Mouse (Mus musculus) CH12.LX (cell line): ENCODE data around the gene Itprid1. TPM values are rescaled to one million over a fixed set of nuclear protein-coding genes. Genes with fewer than 3 reads are reported as not detected.
A peak's percentile ranks its signal among the peaks of the same experiment; 100 is the strongest.

Source experiments
- DNase-seq: peaks from one replicate; pipeline ENCODE4 v3.0.0-alpha.2; 2013; ENCODE audit errors: extremely low read depth
- H3K27ac ChIP-seq: 2 replicates; pipeline ENCODE4 v1.5.1; 2012; ENCODE audit warnings: low read depth, mild to moderate bottlenecking, control low read depth, moderate library complexity; ENCODE audit not compliant: insufficient read depth
- H3K27me3 ChIP-seq: replicated peaks from 2 replicates; pipeline ENCODE3; 2012; ENCODE audit warnings: inconsistent platforms
- H3K36me3 ChIP-seq, 2 experiments: replicated peaks in 1 of 2; 2 replicates each; pipeline versions ENCODE3 to v1.6.1; 2012; ENCODE audit warnings: inconsistent platforms in 1 of 2, low read length in 1 of 2, mild to moderate bottlenecking in 1 of 2, mixed read lengths in 1 of 2, moderate library complexity in 1 of 2; ENCODE audit not compliant: control insufficient read depth in 1 of 2, insufficient read depth in 1 of 2
- H3K4me1 ChIP-seq, 2 experiments: 2 replicates each; pipeline ENCODE4 v1.6.1; 2012; ENCODE audit warnings: inconsistent platforms in 1 of 2, moderate library complexity in 1 of 2; ENCODE audit not compliant: insufficient read depth in 2 of 2, control insufficient read depth in 1 of 2
- H3K4me2 ChIP-seq: 2 replicates; pipeline ENCODE4 v1.6.1; 2012; ENCODE audit warnings: low read depth, mild to moderate bottlenecking, control low read depth; ENCODE audit not compliant: poor library complexity, insufficient read depth, severe bottlenecking
- H3K4me3 ChIP-seq, 3 experiments: fragments of 150-350 bp in 1 of 3; sonication (generic) in 1 of 3; replicated peaks in 1 of 3; 2 replicates each; pipeline versions ENCODE3 to v1.5.1; 2011 to 2012; ENCODE audit warnings: low read depth in 2 of 3, low read length in 2 of 3, mild to moderate bottlenecking in 2 of 3, moderate library complexity in 2 of 3, control low read depth in 1 of 3, improper control_type of control experiment in 1 of 3, inconsistent platforms in 1 of 3, mixed read lengths in 1 of 3; ENCODE audit not compliant: poor library complexity in 1 of 3
- H3K79me2 ChIP-seq: replicated peaks from 2 replicates; pipeline ENCODE4 v1.6.1; 2012; ENCODE audit warnings: mild to moderate bottlenecking, moderate library complexity; ENCODE audit not compliant: control insufficient read depth, poor library complexity, insufficient read depth, severe bottlenecking; ENCODE audit errors: extremely low read depth
- H3K9ac ChIP-seq: 2 replicates; pipeline ENCODE4 v1.6.1; 2012; ENCODE audit warnings: low read depth, mild to moderate bottlenecking, control low read depth, moderate library complexity; ENCODE audit not compliant: insufficient read depth
- H3K9me3 ChIP-seq: replicated peaks from 2 replicates; pipeline ENCODE3; 2012; ENCODE audit warnings: low read length, inconsistent platforms, mixed read lengths
- CTCF ChIP-seq, 2 experiments: IDR thresholded peaks in 1 of 2; conservative IDR thresholded peaks in 1 of 2; 2 replicates each; pipeline ENCODE4 v1.5.1; 2011 to 2012; ENCODE audit warnings: low read depth in 2 of 2, low read length in 2 of 2, improper control_type of control experiment in 1 of 2, inconsistent platforms in 1 of 2, mild to moderate bottlenecking in 1 of 2, moderate library complexity in 1 of 2
- ELF1 ChIP-seq: IDR thresholded peaks from 2 replicates; pipeline ENCODE4 v1.6.1; 2014; ENCODE audit warnings: low read depth, mild to moderate bottlenecking, inconsistent platforms, low read length, improper control_type of control experiment
- MAX ChIP-seq: IDR thresholded peaks from 2 replicates; pipeline ENCODE4 v1.6.1; 2011; ENCODE audit warnings: low read length, improper control_type of control experiment
- MYC ChIP-seq: IDR thresholded peaks from 2 replicates; pipeline ENCODE4 v1.6.1; 2011; ENCODE audit warnings: low read depth, mild to moderate bottlenecking, improper control_type of control experiment, low read length
- POLR2AphosphoS2 ChIP-seq: IDR thresholded peaks from 2 replicates; pipeline ENCODE4 v1.6.1; 2011; ENCODE audit warnings: low read depth, low read length, improper control_type of control experiment
- SIN3A ChIP-seq: IDR thresholded peaks from 2 replicates; pipeline ENCODE4 v1.6.1; 2012; ENCODE audit warnings: low read length, improper control_type of control experiment, inconsistent platforms
- USF1 ChIP-seq: IDR thresholded peaks from 2 replicates; pipeline ENCODE4 v1.6.1; 2014; ENCODE audit warnings: low read depth, mild to moderate bottlenecking, inconsistent platforms, low read length, improper control_type of control experiment
- USF2 ChIP-seq: conservative IDR thresholded peaks from 2 replicates; pipeline ENCODE4 v1.6.1; 2011; ENCODE audit warnings: low read depth, low read length, improper control_type of control experiment
- ZC3H11A ChIP-seq: IDR thresholded peaks from 2 replicates; pipeline ENCODE4 v1.6.1; 2012; ENCODE audit warnings: low read depth, mild to moderate bottlenecking, inconsistent platforms, low read length, improper control_type of control experiment
- ZKSCAN1 ChIP-seq: IDR thresholded peaks from 2 replicates; pipeline ENCODE4 v1.6.1; 2012; ENCODE audit warnings: low read depth, inconsistent platforms, low read length, improper control_type of control experiment, borderline replicate concordance
- dilution Hi-C: fragments of 300-500 bp; cut with MboI; formaldehyde crosslinking; loops from 2 replicates; pipeline ENCODE4 v1.14.3; 2020; ENCODE audit warnings: low sequenced_read_pairs; ENCODE audit not compliant: extremely low pct_unique_long_range_greater_than_20kb, extremely low pct_ligation_motif_present
- in situ Hi-C: fragments of 300-500 bp; cut with MboI; formaldehyde crosslinking; loops from 3 replicates; pipeline ENCODE4 v1.14.3; 2019; ENCODE audit warnings: low sequenced_read_pairs, low pct_ligation_motif_present, low pct_unique_long_range_greater_than_20kb, mixed read lengths
- polyA plus RNA-seq: library from polyadenylated mRNA; unstranded; fragments of >175 nt; gene quantifications from 2 replicates; pipeline ENCODE4 v1.2.1, GENCODE M21; 2012; ENCODE audit warnings: low read depth; ENCODE audit not compliant: insufficient read length
- total RNA-seq, 2 experiments: library from RNA; depleted of rRNA; stranded (reverse); fragments of 300-350 nt in 1 of 2; fragments of >200 nt in 1 of 2; gene quantifications; 2 replicates each; pipeline ENCODE4 v1.2.3; 2012 to 2014

Itprid1 gene
- total RNA-seq (2012; rRNA removed), result not detected in 2 replicates
- total RNA-seq (2014; rRNA removed), result 0.11 TPM in 1 of 2 replicates, not detected in the other
- polyA plus RNA-seq, result 0.11 TPM in 1 of 2 replicates, not detected in the other

GRCm38 (mm10) chr6:55836650-55837320 lies at the start of gene Itprid1:
Gene Itprid1, plus strand, starts transcription at chr6:55836895.
- Histone ChIP-seq H3K9ac (no peak within 1 kb of the TSS), H3K36me3 (no peaks in the 10 kb centered on the region), H3K27ac (no peak within 1 kb of the TSS), H3K9me3 (no peaks in the 10 kb centered on the region), H3K4me1 (no peaks in the 10 kb centered on the region), H3K79me2 (no peaks in the 10 kb centered on the region), H3K4me3 (no peak within 1 kb of the TSS), H3K27me3 (no peaks in the 10 kb centered on the region), H3K4me2 (no peak within 1 kb of the TSS)
- in situ Hi-C loops (no loop called here), dilution Hi-C loops (no loop called here)
- DNase-seq, result no peak
- TF ChIP-seq USF2, result no peak
- no peak for TF ChIP-seq MAX
- no peak for TF ChIP-seq USF1
- no peak for TF ChIP-seq ZC3H11A
- no peak for TF ChIP-seq ELF1

- no peak for DNase-seq
- Histone ChIP-seq H3K9me3 (no peaks in the 10 kb centered on the region), H3K79me2 (no peaks in the 10 kb centered on the region), H3K27me3 (no peaks in the 10 kb centered on the region), H3K27ac (no peak overlapping the region), H3K4me1 (peaks cover 0 to 48% of the 10 kb centered on the region in 2 experiments; a peak in 2 of 4 replicates), H3K4me3 (no peak overlapping the region), H3K36me3 (no peaks in the 10 kb centered on the region), H3K4me2 (no peak overlapping the region)
- dilution Hi-C loops, result no loop called here
- TF ChIP-seq ZC3H11A, result no peak
- TF ChIP-seq MYC, result no peak
- TF ChIP-seq SIN3A, result no peak
- TF ChIP-seq POLR2AphosphoS2, result no peak
- TF ChIP-seq CTCF (conservative IDR thresholded peaks at IDR 0.05 in 1 of 2, IDR thresholded peaks at IDR 0.05 in 1 of 2; ENCODE audit: low read depth in 2 of 2, low read length in 2 of 2), result no peak
- TF ChIP-seq, all 38 proteins: peak for 0
- in situ Hi-C loops, result no loop called here
- H3K9ac ChIP-seq, result no peak overlapping the region
Observed at GRCm38 (mm10) chr6:55789557-55789956, 47.1 kb upstream of the Itprid1 start.

GRCm38 (mm10) chr6:55791852-55792496 lies 44.7 kb upstream of the Itprid1 start:
- TF ChIP-seq ZKSCAN1 (no peak), CTCF (conservative IDR thresholded peaks at IDR 0.05 in 1 of 2, IDR thresholded peaks at IDR 0.05 in 1 of 2; ENCODE audit: low read depth in 2 of 2, low read length in 2 of 2) (0 out of 4 replicates have a peak, but pooled peaks of 1 of the 2 experiments have one; percentile 8)
- peak; percentile 75 for DNase-seq
- Histone ChIP-seq H3K9me3 (no peaks in the 10 kb centered on the region), H3K4me3 (no peak overlapping the region), H3K27ac (no peak overlapping the region), H3K27me3 (no peaks in the 10 kb centered on the region), H3K79me2 (no peaks in the 10 kb centered on the region), H3K36me3 (no peaks in the 10 kb centered on the region), H3K4me1 (peaks cover 0 to 58% of the 10 kb centered on the region in 2 experiments; a peak in 2 of 4 replicates), H3K9ac (no peak overlapping the region), H3K4me2 (no peak overlapping the region)
- dilution Hi-C loops (no loop called here), in situ Hi-C loops (no loop called here)
